Mouse (Mus musculus): ENCODE results near the gene Nubpl. TPM values are rescaled to one million over a fixed set of nuclear protein-coding genes. Genes with fewer than 3 reads are reported as not detected.

Nubpl gene
- polyA plus RNA-seq, 1 experiment, result 0.49 TPM

- Histone ChIP-seq H3K4me3 (ENCODE audit: extremely low read depth, insufficient read depth, insufficient read length) (no peak overlapping the region), H3K27me3 (ENCODE audit: control insufficient read depth, insufficient read depth, low read length) (no peaks in the 10 kb centered on the region), H3K4me1 (ENCODE audit: control insufficient read depth, insufficient read depth, insufficient read length) (no peaks in the 10 kb centered on the region), H3K36me3 (ENCODE audit: control insufficient read depth, insufficient read depth, low read length) (no peaks in the 10 kb centered on the region), H3K27ac (ENCODE audit: insufficient read depth, low read length) (no peak overlapping the region)
- TF ChIP-seq CTCF (IDR thresholded peaks at IDR 0.05; ENCODE audit: extremely low read depth, insufficient read depth, insufficient read length, insufficient replicate concordance) (no peak), POLR2A (IDR thresholded peaks at IDR 0.05; ENCODE audit: low read depth, low read length) (no peak)
- 94% methylated on average over 1 of the region's 1 CpGs for WGBS
- no peak for DNase-seq (ENCODE audit: low read depth in 1 of 2, low spot score in 2 of 2)
These were observed 88.8 kb downstream of the Nubpl start for GRCm38 (mm10) chr12:52186205-52186793.

- 86% methylated on average over 5 of the region's 5 CpGs for WGBS
- DNase-seq (ENCODE audit: low read depth in 1 of 2, low spot score in 2 of 2), result no peak
- TF ChIP-seq CTCF (IDR thresholded peaks at IDR 0.05; ENCODE audit: extremely low read depth, insufficient read depth, insufficient read length, insufficient replicate concordance) (no peak), POLR2A (IDR thresholded peaks at IDR 0.05; ENCODE audit: low read depth, low read length) (no peak)
- no peak overlapping the region for H3K4me3 ChIP-seq (ENCODE audit: extremely low read depth, insufficient read depth, insufficient read length)
- no peaks in the 10 kb centered on the region for H3K27me3 ChIP-seq (ENCODE audit: control insufficient read depth, insufficient read depth, low read length)
- no peak overlapping the region for H3K27ac ChIP-seq (ENCODE audit: insufficient read depth, low read length)
- no peaks in the 10 kb centered on the region for H3K4me1 ChIP-seq (ENCODE audit: control insufficient read depth, insufficient read depth, insufficient read length)
- no peaks in the 10 kb centered on the region for H3K36me3 ChIP-seq (ENCODE audit: control insufficient read depth, insufficient read depth, low read length)
These were observed 89.5 kb downstream of the Nubpl start for GRCm38 (mm10) chr12:52186963-52187590.

- WGBS, result 85% methylated on average over 4 of the region's 4 CpGs
- Histone ChIP-seq H3K36me3 (ENCODE audit: control insufficient read depth, insufficient read depth, low read length) (no peaks in the 10 kb centered on the region), H3K4me1 (ENCODE audit: control insufficient read depth, insufficient read depth, insufficient read length) (no peaks in the 10 kb centered on the region), H3K4me3 (ENCODE audit: extremely low read depth, insufficient read depth, insufficient read length) (no peak overlapping the region), H3K27me3 (ENCODE audit: control insufficient read depth, insufficient read depth, low read length) (no peaks in the 10 kb centered on the region), H3K27ac (ENCODE audit: insufficient read depth, low read length) (no peak overlapping the region)
- DNase-seq (ENCODE audit: low read depth in 1 of 2, low spot score in 2 of 2), result no peak
- TF ChIP-seq CTCF (IDR thresholded peaks at IDR 0.05; ENCODE audit: extremely low read depth, insufficient read depth, insufficient read length, insufficient replicate concordance) (no peak), POLR2A (IDR thresholded peaks at IDR 0.05; ENCODE audit: low read depth, low read length) (no peak)
These were observed 100.9 kb downstream of the Nubpl start for GRCm38 (mm10) chr12:52198471-52198870.

GRCm38 (mm10) chr12:52209121-52209610 is 111.6 kb downstream of the Nubpl start:
- 90% methylated on average over 3 of the region's 3 CpGs for WGBS
- no peak overlapping the region for H3K27ac ChIP-seq (ENCODE audit: insufficient read depth, low read length)
- H3K4me3 ChIP-seq (ENCODE audit: extremely low read depth, insufficient read depth, insufficient read length), result no peak overlapping the region
- TF ChIP-seq POLR2A (IDR thresholded peaks at IDR 0.05; ENCODE audit: low read depth, low read length) (no peak), CTCF (IDR thresholded peaks at IDR 0.05; ENCODE audit: extremely low read depth, insufficient read depth, insufficient read length, insufficient replicate concordance) (no peak)
- no peak for DNase-seq (ENCODE audit: low read depth in 1 of 2, low spot score in 2 of 2)
- no peaks in the 10 kb centered on the region for H3K27me3 ChIP-seq (ENCODE audit: control insufficient read depth, insufficient read depth, low read length)
- no peaks in the 10 kb centered on the region for H3K36me3 ChIP-seq (ENCODE audit: control insufficient read depth, insufficient read depth, low read length)
- H3K4me1 ChIP-seq (ENCODE audit: control insufficient read depth, insufficient read depth, insufficient read length), result no peaks in the 10 kb centered on the region

- TF ChIP-seq POLR2A (IDR thresholded peaks at IDR 0.05; ENCODE audit: low read depth, low read length), result no peak
- TF ChIP-seq CTCF (IDR thresholded peaks at IDR 0.05; ENCODE audit: extremely low read depth, insufficient read depth, insufficient read length, insufficient replicate concordance), result no peak
- no peak overlapping the region for H3K27ac ChIP-seq (ENCODE audit: insufficient read depth, low read length)
- H3K27me3 ChIP-seq (ENCODE audit: control insufficient read depth, insufficient read depth, low read length), result no peaks in the 10 kb centered on the region
- no peak overlapping the region for H3K4me3 ChIP-seq (ENCODE audit: extremely low read depth, insufficient read depth, insufficient read length)
- no peaks in the 10 kb centered on the region for H3K4me1 ChIP-seq (ENCODE audit: control insufficient read depth, insufficient read depth, insufficient read length)
- H3K36me3 ChIP-seq (ENCODE audit: control insufficient read depth, insufficient read depth, low read length), result no peaks in the 10 kb centered on the region
- DNase-seq (ENCODE audit: low read depth in 1 of 2, low spot score in 2 of 2), result no peak
These were observed 113.6 kb downstream of the Nubpl start for GRCm38 (mm10) chr12:52211144-52211543.

GRCm38 (mm10) chr12:52214837-52215236 is 117.3 kb downstream of the Nubpl start:
- no peaks in the 10 kb centered on the region for H3K27me3 ChIP-seq (ENCODE audit: control insufficient read depth, insufficient read depth, low read length)
- 64% methylated on average over 2 of the region's 2 CpGs for WGBS
- H3K36me3 ChIP-seq (ENCODE audit: control insufficient read depth, insufficient read depth, low read length), result no peaks in the 10 kb centered on the region
- no peak overlapping the region for H3K4me3 ChIP-seq (ENCODE audit: extremely low read depth, insufficient read depth, insufficient read length)
- H3K27ac ChIP-seq (ENCODE audit: insufficient read depth, low read length), result no peak overlapping the region
- no peak for DNase-seq (ENCODE audit: low read depth in 1 of 2, low spot score in 2 of 2)
- TF ChIP-seq CTCF (IDR thresholded peaks at IDR 0.05; ENCODE audit: extremely low read depth, insufficient read depth, insufficient read length, insufficient replicate concordance) (no peak), POLR2A (IDR thresholded peaks at IDR 0.05; ENCODE audit: low read depth, low read length) (no peak)
- H3K4me1 ChIP-seq (ENCODE audit: control insufficient read depth, insufficient read depth, insufficient read length), result no peaks in the 10 kb centered on the region

- DNase-seq (ENCODE audit: low read depth in 1 of 2, low spot score in 2 of 2), result no peak
- Histone ChIP-seq H3K36me3 (ENCODE audit: control insufficient read depth, insufficient read depth, low read length) (no peaks in the 10 kb centered on the region), H3K27me3 (ENCODE audit: control insufficient read depth, insufficient read depth, low read length) (no peaks in the 10 kb centered on the region), H3K4me3 (ENCODE audit: extremely low read depth, insufficient read depth, insufficient read length) (no peak overlapping the region), H3K4me1 (ENCODE audit: control insufficient read depth, insufficient read depth, insufficient read length) (no peaks in the 10 kb centered on the region), H3K27ac (ENCODE audit: insufficient read depth, low read length) (no peak overlapping the region)
- WGBS, result 88% methylated on average over 4 of the region's 4 CpGs
- TF ChIP-seq CTCF (IDR thresholded peaks at IDR 0.05; ENCODE audit: extremely low read depth, insufficient read depth, insufficient read length, insufficient replicate concordance), result no peak
- no peak for TF ChIP-seq POLR2A (IDR thresholded peaks at IDR 0.05; ENCODE audit: low read depth, low read length)
These were observed 127.4 kb downstream of the Nubpl start for GRCm38 (mm10) chr12:52224954-52225353.
